Mouse (Mus musculus) frontal cortex, postnatal 36 days (tissue): ENCODE data around the gene Fzr1.

ENCODE experiments used
- DNase-seq, 2 experiments: peaks; one replicate each; pipeline ENCODE4 v3.0.0; 2022; ENCODE audit warnings: low spot score in 2 of 2

Gene Fzr1

DNA sequence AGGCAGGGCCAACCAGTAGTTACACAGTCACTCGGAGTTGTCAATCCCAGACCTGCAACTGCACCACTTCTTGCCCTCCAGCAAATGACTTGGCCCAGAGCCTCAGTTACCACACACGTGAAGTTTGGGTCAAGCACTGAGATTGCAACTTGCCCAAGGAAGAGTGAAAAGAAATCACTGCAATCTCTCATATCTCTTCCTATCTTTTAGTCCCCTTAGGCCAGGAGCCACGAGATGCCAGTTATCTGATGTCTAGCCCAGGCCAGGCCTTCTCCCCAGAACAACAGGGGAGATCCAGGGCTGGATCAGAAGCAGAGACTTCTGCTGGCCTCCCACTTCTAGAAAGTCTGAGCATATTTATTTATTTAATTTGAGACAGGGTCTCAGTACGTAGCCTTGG is 22.8 kb downstream of the Fzr1 start:
- no peak for DNase-seq

GRCm38 (mm10) chr10:81354738-81355477 is 23.4 kb downstream of the Fzr1 start:
- no peak for DNase-seq

DNA sequence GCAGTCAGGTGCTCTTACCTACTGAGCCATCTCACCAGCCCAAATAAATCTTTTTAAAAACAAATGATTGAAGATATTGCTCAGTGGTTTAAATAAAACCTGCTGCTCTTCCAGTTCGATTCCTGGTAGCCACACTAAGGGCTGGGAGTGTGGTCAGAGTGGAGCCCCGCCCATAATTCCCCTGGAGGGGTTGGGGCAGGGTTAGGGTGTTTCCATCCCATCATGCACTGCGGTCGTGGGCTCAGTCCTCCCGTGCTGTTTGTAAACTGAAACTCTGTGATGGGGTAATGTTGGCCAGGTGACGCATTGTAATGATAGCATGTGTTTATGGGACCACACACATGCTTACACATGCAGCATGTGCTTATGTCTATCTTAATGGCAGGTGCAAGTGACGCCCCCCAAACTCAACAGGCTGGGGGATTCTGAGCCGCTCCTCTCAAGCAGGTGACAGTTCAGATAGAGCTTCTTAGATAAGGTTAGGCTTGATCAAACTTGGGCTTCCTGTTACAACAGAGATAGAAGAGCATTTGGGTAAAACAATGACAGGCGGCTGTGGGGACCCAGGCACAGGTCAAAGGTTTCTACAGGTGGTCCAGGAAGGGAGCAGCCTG is 26.5 kb downstream of the Fzr1 start:
- no peak for DNase-seq

DNA sequence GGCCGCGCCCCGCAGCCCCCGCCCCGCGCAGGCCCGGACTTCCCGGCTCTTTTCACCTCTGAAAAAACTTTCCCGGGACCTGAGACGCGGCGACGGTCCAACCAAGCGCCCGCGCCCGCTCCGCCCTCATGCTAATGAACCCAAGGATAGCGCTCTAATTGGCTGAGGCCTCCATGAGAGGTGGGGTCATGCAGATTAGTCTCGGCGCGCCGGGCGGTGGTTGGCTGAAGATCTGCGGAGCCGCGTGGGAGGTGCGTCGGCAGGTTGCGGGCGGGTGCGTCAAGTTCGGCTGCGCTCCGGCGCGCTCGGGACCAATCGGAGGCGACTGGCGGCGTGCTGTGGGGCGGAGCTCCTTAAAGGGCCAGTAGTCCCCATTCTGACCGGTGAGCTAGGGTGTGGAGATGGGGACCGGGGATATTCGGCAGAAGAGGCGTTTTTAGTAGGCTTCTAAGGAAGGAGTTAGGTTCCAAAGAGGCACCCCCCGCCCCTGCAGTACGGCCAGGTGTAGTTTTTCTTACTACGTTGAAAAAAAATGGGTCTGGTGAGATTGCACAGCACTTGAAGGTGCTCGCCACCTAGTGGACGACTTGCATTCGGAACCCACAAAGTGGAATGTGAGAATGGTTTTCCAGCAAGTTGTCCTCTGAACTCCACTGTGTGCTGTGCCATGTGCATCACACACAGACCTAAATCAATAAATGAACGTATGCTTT is 27.8 kb downstream of the Fzr1 start, which contains the start of gene Hmg20b:
Gene Hmg20b (minus strand): TSS at position 130 of the 713 bp plus-strand sequence.
- peak; percentile 100 for DNase-seq

DNA sequence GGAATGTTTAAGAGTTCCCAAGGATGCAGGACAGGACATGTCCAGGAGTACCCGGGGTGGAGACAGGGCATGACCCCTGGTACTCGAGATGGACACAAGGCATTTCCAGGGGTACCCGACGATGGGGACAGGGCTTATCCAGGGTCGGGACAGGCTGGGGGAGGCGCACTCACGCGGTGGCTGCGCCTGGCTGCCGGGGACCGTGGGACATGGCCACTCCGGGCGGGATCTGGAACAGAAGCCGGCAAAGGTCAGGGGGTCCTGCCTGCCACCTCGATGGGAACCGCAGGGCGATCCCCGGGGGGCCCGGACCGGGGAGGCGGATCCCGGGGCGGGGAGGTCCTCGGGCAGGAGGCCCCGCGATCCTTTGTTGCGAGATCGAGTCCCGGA is 28.4 kb downstream of the Fzr1 start:
- DNase-seq = no peak

GRCm38 (mm10) chr10:81349146-81349545 is 29.2 kb downstream of the Fzr1 start:
- DNase-seq = no peak

- peak in 1 of 2 experiments; percentile 70 for DNase-seq
Measured at GRCm38 (mm10) chr10:81346453-81347067, 31.8 kb downstream of the Fzr1 start.

DNA sequence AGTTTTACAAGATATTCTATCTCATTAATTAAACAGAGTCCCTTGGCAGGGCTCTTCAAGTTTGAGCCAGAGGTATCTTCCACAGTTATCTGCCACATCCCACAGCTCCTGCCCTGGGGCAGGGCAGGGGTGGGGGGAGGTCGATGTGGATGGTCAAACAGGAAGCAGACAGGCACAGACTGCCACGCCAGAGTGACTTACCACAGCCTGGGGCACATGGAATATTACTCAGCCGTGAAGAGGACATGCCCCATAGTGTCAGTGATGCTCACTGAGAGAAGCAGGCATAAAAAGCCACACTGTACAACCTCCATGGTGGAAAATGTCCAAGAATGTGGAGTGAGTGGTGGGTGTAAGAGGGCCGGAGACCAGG is 33.2 kb downstream of the Fzr1 start:
- DNase-seq = no peak

DNA sequence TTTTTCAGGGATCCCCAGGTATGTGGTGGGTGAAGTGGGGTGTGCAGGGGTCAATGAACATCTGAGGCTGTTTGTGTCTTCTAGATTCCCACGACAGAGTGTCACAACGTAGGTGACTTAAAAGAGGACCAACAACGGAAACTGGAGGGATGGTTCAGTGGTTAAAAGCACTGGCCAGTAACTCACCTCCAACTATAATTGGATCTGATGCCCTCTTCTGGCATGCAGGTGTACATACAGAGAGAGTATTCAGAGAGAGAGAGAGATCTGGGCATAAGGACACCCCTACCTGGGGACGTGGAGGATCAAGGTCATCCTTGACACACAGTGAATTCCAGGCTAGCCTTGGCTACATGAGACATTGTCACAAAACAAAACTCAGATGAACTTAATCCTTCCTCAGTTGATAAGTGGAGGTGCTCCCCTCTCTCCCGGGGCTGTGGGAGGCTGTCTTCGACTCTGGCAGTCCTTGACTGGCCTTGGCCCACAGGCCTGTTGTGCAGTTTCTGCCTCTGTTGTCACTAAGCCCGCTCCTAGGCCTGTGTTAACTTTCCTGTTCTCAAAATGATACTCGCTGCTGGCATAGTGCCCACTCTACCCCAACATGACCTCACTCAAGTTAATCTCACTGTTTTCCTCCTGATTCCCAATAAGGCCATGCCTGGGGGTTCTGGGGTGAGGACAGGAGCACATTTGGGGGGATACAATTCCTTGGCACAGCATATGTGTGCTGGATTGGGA is 33.7 kb downstream of the Fzr1 start:
- no peak for DNase-seq

DNA sequence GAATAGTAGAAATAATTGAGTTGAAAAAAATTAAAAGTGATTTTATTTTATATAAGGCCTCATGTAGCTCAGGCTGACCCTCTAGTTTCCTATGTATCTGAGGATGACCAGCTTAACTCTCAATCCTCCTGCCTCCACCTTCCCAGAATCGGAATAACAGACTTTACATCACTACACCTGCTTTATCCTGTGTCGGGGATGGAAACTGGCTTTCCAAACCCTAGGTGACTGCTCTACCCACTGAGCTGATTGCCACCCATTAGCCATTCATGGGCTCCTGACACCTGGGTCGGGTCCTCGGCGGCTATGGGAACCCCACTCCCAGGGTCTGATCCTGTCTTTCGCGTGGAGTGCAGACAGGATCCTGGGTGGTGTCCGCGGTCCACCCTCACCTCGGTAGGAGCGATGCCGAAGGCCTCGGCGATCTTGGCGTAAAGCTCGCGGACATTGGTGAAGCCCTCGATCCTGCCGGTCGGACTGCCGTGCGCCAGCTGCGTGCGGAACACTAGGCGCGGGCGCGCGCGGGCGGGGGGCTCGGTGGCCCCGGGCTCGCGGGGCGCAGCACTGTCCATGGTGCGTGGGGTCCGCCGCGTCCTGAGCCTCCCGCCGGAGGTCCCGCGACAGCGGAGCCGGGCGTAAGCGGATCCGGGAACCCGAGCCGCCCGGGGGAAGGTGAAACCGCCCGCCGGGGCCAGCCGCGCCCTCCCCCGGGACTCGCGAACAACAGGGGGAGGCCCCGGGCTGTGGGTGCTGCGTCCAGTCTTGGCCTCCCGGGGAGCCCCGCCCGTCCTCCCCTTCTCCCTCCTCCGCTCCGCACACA is 35.4 kb downstream of the Fzr1 start, which contains the start of gene Gipc3:
Gene Gipc3 (minus strand): TSS at position 581 of the 820 bp plus-strand sequence.
- no peak for DNase-seq

DNA sequence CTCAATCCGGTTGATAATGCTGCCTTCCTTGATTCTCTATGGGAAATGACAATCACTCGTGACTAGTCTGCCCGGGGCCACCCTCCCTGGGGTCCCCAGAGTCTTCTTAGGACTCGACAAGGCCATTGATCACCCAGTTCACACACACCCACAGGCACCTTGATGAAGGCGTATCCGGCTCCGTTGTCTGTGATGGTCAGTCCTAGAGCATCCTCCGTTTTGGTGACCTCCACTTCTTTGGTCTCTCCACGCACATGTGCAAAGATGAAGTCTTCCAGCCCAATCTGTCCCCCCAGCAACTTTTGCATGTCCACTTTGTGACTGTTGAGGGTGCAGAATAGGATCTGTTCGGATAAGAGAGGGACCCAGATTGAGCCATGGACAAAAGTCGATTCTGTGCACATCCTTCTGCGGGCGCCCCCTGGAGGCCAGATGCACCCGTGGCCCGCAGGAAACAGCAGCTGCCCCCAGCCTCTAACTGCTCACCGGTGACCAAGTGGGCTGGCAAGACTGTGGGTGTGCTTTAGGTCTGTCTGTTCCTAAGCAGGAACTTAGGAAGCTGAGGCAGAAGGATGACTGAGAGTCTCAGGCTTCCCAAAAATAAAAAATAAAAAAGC is 36.9 kb downstream of the Fzr1 start:
- no peak for DNase-seq

DNA sequence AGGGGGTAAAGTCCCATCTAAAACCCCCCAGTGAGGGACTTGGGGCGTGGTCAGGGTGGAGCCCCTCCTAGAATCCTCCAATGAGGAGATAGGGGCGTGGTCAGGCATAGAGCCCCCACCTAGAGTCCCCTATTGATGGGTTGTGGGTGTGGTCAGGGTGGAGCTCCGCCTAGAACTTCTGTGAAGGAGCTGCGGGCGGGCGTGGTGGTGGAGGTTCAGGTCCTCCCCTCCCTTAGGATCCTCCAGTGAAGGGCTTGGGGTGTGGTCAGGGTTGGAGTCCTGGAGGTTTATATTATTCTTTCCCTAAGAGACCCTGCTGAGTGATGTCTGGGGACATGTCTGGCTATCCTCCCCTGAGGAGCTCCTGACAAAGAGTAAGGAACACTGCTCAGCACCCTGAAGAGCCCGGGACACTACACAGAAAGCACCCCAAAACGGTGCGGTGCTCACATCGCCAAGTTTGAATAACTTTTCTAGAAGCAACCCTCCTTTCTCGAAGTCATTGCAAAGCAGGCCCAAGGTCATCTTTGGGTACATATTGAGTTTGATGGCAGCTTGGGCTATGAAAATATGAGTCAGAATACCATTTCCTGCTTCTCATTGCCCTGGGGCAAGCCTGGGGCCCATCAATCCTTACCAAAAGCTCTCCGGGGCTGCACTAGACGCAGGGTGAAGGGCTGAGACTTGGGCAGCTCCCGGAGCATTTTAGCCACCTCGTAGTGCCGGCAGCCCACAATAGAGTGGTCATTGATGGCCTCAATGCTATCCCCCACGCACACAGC is 37.6 kb downstream of the Fzr1 start:
- DNase-seq = no peak

DNA sequence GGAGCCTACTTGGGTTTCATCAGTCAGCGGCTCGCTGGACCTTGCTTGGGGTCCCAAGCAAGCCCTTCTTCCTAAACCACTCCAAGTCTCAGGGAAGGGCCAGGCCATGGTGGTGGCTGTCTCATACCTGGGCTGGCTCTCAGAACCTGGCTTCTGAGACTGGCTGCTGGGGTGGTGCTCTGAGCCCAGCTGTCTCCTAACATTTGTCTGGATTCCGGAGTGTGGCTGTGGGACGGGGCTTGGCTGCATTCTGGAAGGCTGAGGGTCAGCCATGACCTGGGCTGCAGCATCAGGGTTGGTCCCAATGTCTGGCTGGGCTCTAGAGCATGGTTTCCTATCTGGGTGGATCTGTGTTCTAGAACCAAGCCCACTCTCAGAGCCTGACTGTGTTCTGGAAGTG is 41.8 kb downstream of the Fzr1 start:
- no peak for DNase-seq

DNA sequence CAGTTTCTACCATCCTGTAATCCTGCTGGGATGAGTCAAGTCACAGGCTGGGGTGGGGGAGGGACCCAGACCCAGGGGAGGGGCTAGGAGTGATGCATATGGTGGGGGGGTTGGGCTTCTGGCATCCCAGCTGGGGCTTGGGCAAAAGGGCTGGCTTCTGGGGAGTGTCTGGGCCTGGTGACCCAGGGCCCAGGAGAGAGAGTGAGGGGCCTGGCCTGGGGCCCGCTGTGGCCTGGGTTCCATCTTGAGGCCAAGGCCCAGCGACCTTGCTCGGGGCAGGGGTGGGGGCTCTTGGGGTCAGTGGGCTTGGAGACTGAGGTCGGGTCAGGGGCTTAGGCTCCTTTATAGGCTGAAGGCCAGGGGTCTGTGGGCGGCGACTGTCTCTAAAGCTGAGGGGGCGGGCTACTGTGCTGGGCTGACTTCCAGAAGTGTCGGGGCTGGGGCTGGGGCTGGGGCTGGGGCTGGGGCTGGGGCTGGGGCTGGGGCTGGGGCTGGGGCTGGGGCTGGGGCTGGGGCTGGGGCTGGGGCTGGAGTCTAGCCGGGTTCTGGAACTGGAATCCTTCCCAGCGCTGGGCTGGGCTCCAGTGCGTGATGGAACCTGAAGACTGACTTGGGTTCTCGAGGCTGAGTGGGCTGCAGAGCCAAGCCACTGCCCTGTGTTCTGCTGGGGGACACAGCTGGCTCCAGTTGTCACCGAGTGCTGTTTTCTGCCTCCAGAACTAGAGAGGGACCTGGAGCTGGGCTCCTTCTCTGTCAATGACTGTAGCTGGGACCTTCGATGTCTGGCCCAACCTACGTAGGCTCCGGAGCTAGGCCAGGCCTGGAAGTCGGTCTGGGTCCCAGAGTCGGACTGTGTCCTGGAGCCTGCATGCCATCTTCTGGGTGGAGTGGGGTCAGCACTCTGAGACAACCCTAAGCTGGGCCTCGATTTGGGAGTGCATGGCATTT is 42.6 kb downstream of the Fzr1 start:
- DNase-seq = no peak

GRCm38 (mm10) chr10:81334324-81334723 is 44.0 kb downstream of the Fzr1 start:
- no peak for DNase-seq

- DNase-seq = no peak
Measured at GRCm38 (mm10) chr10:81332277-81332676, 46.0 kb downstream of the Fzr1 start.

DNA sequence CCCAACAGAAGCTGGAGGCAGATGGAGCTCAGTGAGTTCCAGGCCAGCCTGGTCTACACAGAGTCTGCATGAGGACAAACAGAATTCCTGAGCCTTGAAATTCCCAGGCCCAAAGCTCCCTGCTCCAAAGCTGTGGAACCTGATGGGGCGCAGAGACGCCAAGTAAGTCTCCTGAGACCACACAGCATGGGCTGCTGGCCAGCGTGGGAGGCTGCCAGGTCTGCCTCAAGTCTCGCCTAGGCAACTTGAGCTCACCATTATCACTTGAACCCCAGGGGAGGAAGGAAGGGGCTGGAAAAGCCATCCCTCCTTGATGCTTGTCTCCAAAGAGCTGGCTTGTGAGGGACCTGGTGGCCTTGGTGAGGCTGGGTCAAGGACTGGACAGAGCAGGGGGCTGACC is 48.3 kb downstream of the Fzr1 start:
- DNase-seq = no peak

- no peak for DNase-seq
Measured at GRCm38 (mm10) chr10:81329194-81329975, 48.9 kb downstream of the Fzr1 start.
